Mouse (Mus musculus): ENCODE measurements around the gene Tgif2. TPM values are rescaled to one million over a fixed set of nuclear protein-coding genes. Genes with fewer than 3 reads are reported as not detected.

Gene Tgif2
- polyA plus RNA-seq, 1 experiment = 12.7 TPM

DNA sequence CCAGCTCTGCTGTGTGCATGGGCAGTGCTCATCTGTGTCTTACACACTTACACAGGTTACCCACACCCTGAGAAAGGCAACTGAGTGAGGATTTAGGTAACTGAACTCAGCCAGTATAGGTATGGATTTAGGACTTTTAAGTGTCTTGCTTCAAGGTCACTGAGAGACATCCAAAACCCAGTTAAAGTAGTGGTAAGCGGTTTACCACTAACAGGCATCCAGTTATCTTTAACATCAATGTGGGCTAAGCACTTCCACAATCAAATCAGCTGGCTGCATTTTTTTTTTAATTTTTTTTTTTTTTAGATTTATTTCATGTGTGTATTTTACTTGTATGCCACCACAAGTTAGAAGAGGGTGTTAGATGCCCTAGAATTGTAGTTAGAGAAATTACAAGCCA lies 16.5 kb downstream of the Tgif2 start:
- Histone ChIP-seq H3K27ac (ENCODE audit: control insufficient read depth, insufficient read depth, low read depth, low read length) (no peak overlapping the region), H3K27me3 (ENCODE audit: control insufficient read depth, insufficient read depth, low read length) (no peaks in the 10 kb centered on the region), H3K4me3 (ENCODE audit: control insufficient read depth, low read depth, low read length) (no peak overlapping the region), H3K4me1 (ENCODE audit: control insufficient read depth, insufficient read depth, low read length) (no peaks in the 10 kb centered on the region; the same call in 1 of the 2 replicates), H3K36me3 (ENCODE audit: control insufficient read depth, insufficient read depth, low read length) (no peaks in the 10 kb centered on the region; the same call in 1 of the 2 replicates)
- TF ChIP-seq POLR2A (IDR thresholded peaks at IDR 0.05; ENCODE audit: control insufficient read depth, low read depth, low read length) (no peak), CTCF (IDR thresholded peaks at IDR 0.05; ENCODE audit: control insufficient read depth, insufficient read depth, insufficient replicate concordance, low read depth, low read length) (no peak)

DNA sequence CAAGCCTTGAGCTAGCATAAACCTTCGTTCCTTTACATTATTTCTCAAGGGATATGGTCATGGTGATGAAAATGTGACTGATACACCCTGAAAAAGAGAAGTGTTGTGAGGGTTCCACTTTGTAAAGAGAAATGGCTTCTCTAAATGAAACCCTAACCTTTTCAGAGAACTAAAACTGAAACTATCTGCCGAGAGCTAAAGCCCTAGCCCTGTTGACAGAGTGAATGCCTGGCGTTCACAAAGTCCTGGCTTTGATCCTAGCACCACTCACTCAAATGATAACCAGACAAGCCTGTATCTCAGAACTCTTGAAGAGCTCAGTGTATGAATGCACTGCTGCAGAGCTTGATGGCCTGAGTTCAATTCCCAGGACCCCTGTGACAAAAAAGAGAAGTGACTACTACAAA lies 17.6 kb downstream of the Tgif2 start:
- H3K27ac ChIP-seq (ENCODE audit: control insufficient read depth, insufficient read depth, low read depth, low read length) = 0 out of 2 replicates have a peak overlapping the region, but pooled peaks have one; percentile 33
- H3K36me3 ChIP-seq (ENCODE audit: control insufficient read depth, insufficient read depth, low read length) = no peaks in the 10 kb centered on the region; the same call in 1 of the 2 replicates
- no peak overlapping the region for H3K4me3 ChIP-seq (ENCODE audit: control insufficient read depth, low read depth, low read length)
- peaks cover 2% of the 10 kb centered on the region; the same call in 1 of the 2 replicates for H3K4me1 ChIP-seq (ENCODE audit: control insufficient read depth, insufficient read depth, low read length)
- TF ChIP-seq CTCF (IDR thresholded peaks at IDR 0.05; ENCODE audit: control insufficient read depth, insufficient read depth, insufficient replicate concordance, low read depth, low read length) (no peak), POLR2A (IDR thresholded peaks at IDR 0.05; ENCODE audit: control insufficient read depth, low read depth, low read length) (no peak)
- H3K27me3 ChIP-seq (ENCODE audit: control insufficient read depth, insufficient read depth, low read length) = no peaks in the 10 kb centered on the region

GRCm38 (mm10) chr2:156857835-156858234 lies 18.0 kb downstream of the Tgif2 start, which contains the start of gene 4930518I15Rik:
Gene 4930518I15Rik, minus strand, starts transcription at chr2:156857946.
- no peak within 1 kb of the TSS for H3K4me3 ChIP-seq (ENCODE audit: control insufficient read depth, low read depth, low read length)
- no peak for TF ChIP-seq CTCF (IDR thresholded peaks at IDR 0.05; ENCODE audit: control insufficient read depth, insufficient read depth, insufficient replicate concordance, low read depth, low read length)
- TF ChIP-seq POLR2A (IDR thresholded peaks at IDR 0.05; ENCODE audit: control insufficient read depth, low read depth, low read length) = no peak
- H3K36me3 ChIP-seq (ENCODE audit: control insufficient read depth, insufficient read depth, low read length) = no peaks in the 10 kb centered on the region; the same call in 1 of the 2 replicates
- H3K27me3 ChIP-seq (ENCODE audit: control insufficient read depth, insufficient read depth, low read length) = no peaks in the 10 kb centered on the region
- H3K4me1 ChIP-seq (ENCODE audit: control insufficient read depth, insufficient read depth, low read length) = peaks cover 2% of the 10 kb centered on the region; the same call in 1 of the 2 replicates
- 0 out of 2 replicates have a peak within 1 kb of the TSS, but pooled peaks have one; percentile 33 for H3K27ac ChIP-seq (ENCODE audit: control insufficient read depth, insufficient read depth, low read depth, low read length)

DNA sequence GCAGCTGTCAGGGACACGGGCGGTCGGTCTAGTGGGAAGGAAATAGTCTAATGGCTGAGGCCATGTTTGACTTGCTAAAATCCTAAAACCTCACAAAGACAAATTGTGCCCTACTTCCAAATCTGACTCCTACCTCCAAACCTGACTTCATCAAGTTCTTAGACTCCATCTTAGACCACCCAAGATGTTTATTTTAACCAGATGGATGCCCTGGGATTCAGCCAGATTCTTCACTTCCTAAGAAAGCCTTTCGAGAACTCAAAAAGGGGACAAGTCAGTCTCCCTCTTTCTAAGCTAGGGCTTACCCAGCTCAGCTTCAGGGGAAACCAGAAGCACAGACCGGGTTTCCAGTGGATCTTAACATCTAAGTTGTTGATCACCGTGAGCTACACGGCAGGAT lies 18.9 kb downstream of the Tgif2 start:
- Histone ChIP-seq H3K36me3 (ENCODE audit: control insufficient read depth, insufficient read depth, low read length) (no peaks in the 10 kb centered on the region; the same call in 1 of the 2 replicates), H3K27me3 (ENCODE audit: control insufficient read depth, insufficient read depth, low read length) (no peaks in the 10 kb centered on the region), H3K27ac (ENCODE audit: control insufficient read depth, insufficient read depth, low read depth, low read length) (no peak overlapping the region), H3K4me3 (ENCODE audit: control insufficient read depth, low read depth, low read length) (no peak overlapping the region), H3K4me1 (ENCODE audit: control insufficient read depth, insufficient read depth, low read length) (peaks cover 3% of the 10 kb centered on the region; the same call in 1 of the 2 replicates)
- TF ChIP-seq CTCF (IDR thresholded peaks at IDR 0.05; ENCODE audit: control insufficient read depth, insufficient read depth, insufficient replicate concordance, low read depth, low read length) (no peak), POLR2A (IDR thresholded peaks at IDR 0.05; ENCODE audit: control insufficient read depth, low read depth, low read length) (no peak)

GRCm38 (mm10) chr2:156862041-156862717 lies 22.4 kb downstream of the Tgif2 start:
- Histone ChIP-seq H3K4me3 (ENCODE audit: control insufficient read depth, low read depth, low read length) (peak overlapping the region; percentile 99), H3K4me1 (ENCODE audit: control insufficient read depth, insufficient read depth, low read length) (peaks cover 10% of the 10 kb centered on the region), H3K36me3 (ENCODE audit: control insufficient read depth, insufficient read depth, low read length) (peaks cover 5% of the 10 kb centered on the region), H3K27ac (ENCODE audit: control insufficient read depth, insufficient read depth, low read depth, low read length) (peak overlapping the region; percentile 98), H3K27me3 (ENCODE audit: control insufficient read depth, insufficient read depth, low read length) (no peaks in the 10 kb centered on the region)
- TF ChIP-seq POLR2A (IDR thresholded peaks at IDR 0.05; ENCODE audit: control insufficient read depth, low read depth, low read length) = no peak
- no peak for TF ChIP-seq CTCF (IDR thresholded peaks at IDR 0.05; ENCODE audit: control insufficient read depth, insufficient read depth, insufficient replicate concordance, low read depth, low read length)

GRCm38 (mm10) chr2:156862772-156863486 lies 23.1 kb downstream of the Tgif2 start, which contains the start of gene Rab5if:
Gene Rab5if, plus strand, starts transcription at chr2:156863128.
- Histone ChIP-seq H3K27me3 (ENCODE audit: control insufficient read depth, insufficient read depth, low read length) (no peaks in the 10 kb centered on the region), H3K27ac (ENCODE audit: control insufficient read depth, insufficient read depth, low read depth, low read length) (peak within 1 kb of the TSS; percentile 98), H3K4me3 (ENCODE audit: control insufficient read depth, low read depth, low read length) (peak within 1 kb of the TSS; percentile 99), H3K4me1 (ENCODE audit: control insufficient read depth, insufficient read depth, low read length) (peaks cover 10% of the 10 kb centered on the region), H3K36me3 (ENCODE audit: control insufficient read depth, insufficient read depth, low read length) (peaks cover 5% of the 10 kb centered on the region)
- TF ChIP-seq CTCF (IDR thresholded peaks at IDR 0.05; ENCODE audit: control insufficient read depth, insufficient read depth, insufficient replicate concordance, low read depth, low read length) = peak; percentile 5
- peak; percentile 71 for TF ChIP-seq POLR2A (IDR thresholded peaks at IDR 0.05; ENCODE audit: control insufficient read depth, low read depth, low read length)
